In the genomic region with DNA sequence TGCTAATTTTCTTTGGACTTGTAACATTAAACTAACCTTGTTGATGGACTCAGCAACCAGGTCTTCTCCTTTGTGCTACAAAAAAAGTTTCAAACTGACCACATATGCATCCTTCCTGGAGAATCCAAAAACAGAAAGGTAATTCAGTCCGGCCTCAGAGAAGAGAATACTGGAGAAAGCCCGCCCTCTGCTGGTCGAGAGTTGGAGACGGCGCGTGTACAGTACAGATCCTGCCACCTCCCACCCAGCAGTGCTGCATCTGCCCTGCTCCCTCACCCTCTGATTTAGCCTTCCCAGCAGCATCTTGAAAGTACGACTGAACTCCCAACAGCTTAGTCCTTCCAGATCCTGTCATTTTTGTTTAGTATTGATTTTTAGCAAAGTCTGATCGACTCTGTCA, we compare ENCODE assay signal across 8 mouse cellular contexts. TPM values are rescaled to one million over a fixed set of nuclear protein-coding genes. Genes with fewer than 3 reads are reported as not detected.
A peak's percentile ranks its signal among the peaks of the same experiment; 100 is the strongest.
DNase-seq lines count a peak whose midpoint lies in the region; ATAC-seq lines count a peak whose summit lies in the region.

No protein-coding gene starts in this region.

- no peak overlapping the region for H3K4me2 ChIP-seq in embryonic facial prominence, embryonic 11.5 days (ENCODE audit: low read depth, low read length)
- no peak overlapping the region for H3K4me2 ChIP-seq in liver, embryonic 12.5 days
- no peak overlapping the region for H3K4me2 ChIP-seq in stomach, embryonic 15.5 days

- DNase-seq in B cell, adult 2 months = peak; percentile 80
- peak; percentile 74 to 79 for DNase-seq in adrenal gland, postnatal 36 days
- DNase-seq in embryonic facial prominence, embryonic 11.5 days (ENCODE audit: low spot score) = peak; percentile 77
- DNase-seq in heart, embryonic 10.5 days (ENCODE audit: low spot score) = peak; percentile 81
- DNase-seq in kidney, postnatal 10 days = peak; percentile 87
- DNase-seq in neural tube, embryonic 10.5 days (ENCODE audit: extremely low spot score, low spot score) = peak; percentile 70

- no peaks in the 10 kb centered on the region for H3K27me3 ChIP-seq in embryonic facial prominence, embryonic 11.5 days (ENCODE audit: control insufficient read depth, insufficient read depth, low read length)
- H3K27me3 ChIP-seq in heart, embryonic 10.5 days (ENCODE audit: insufficient read depth, poor library complexity, severe bottlenecking) = no peaks in the 10 kb centered on the region
- 0 out of 2 replicates have a peak, but pooled peaks cover 4% of the 10 kb centered on the region for H3K27me3 ChIP-seq in liver, embryonic 12.5 days (replicated peaks)
- no peaks in the 10 kb centered on the region for H3K27me3 ChIP-seq in stomach, embryonic 15.5 days (replicated peaks)

- ATAC-seq in embryonic facial prominence, embryonic 11.5 days (replicated peaks; ENCODE audit: insufficient number of reproducible peaks, low FRiP score, low TSS enrichment, low read depth) = peak; percentile 79; the same call in 1 of the 2 replicates
- peak; percentile 55; the same call in 1 of the 2 replicates for ATAC-seq in liver, embryonic 12.5 days
- peak; percentile 73 for ATAC-seq in stomach, embryonic 15.5 days (ENCODE audit: insufficient read depth, low FRiP score, low read depth)

- H3K9ac ChIP-seq in embryonic facial prominence, embryonic 11.5 days (replicated peaks; ENCODE audit: low read length) = no peak overlapping the region
- H3K9ac ChIP-seq in liver, embryonic 12.5 days = no peak overlapping the region
- H3K9ac ChIP-seq in stomach, embryonic 15.5 days = no peak overlapping the region

- no peaks in the 10 kb centered on the region for H3K9me3 ChIP-seq in embryonic facial prominence, embryonic 11.5 days (replicated peaks; ENCODE audit: control insufficient read depth, low read length)
- no peaks in the 10 kb centered on the region for H3K9me3 ChIP-seq in heart, embryonic 10.5 days
- no peaks in the 10 kb centered on the region for H3K9me3 ChIP-seq in liver, embryonic 12.5 days (replicated peaks)
- H3K9me3 ChIP-seq in stomach, embryonic 15.5 days = no peaks in the 10 kb centered on the region

- no peak overlapping the region for H3K4me3 ChIP-seq in embryonic facial prominence, embryonic 11.5 days (ENCODE audit: low read depth, low read length)
- no peak overlapping the region for H3K4me3 ChIP-seq in heart, embryonic 10.5 days
- no peak overlapping the region for H3K4me3 ChIP-seq in liver, embryonic 12.5 days
- H3K4me3 ChIP-seq in stomach, embryonic 15.5 days (replicated peaks) = no peak overlapping the region

- WGBS in embryonic facial prominence, embryonic 11.5 days = 7% methylated on average over 8 of the region's 8 CpGs
- WGBS in heart, embryonic 10.5 days = 7% methylated on average over 8 of the region's 8 CpGs
- 6% methylated on average over 8 of the region's 8 CpGs for WGBS in liver, embryonic 12.5 days (ENCODE audit: insufficient replicate concordance)
- WGBS in stomach, embryonic 15.5 days = 6% methylated on average over 8 of the region's 8 CpGs

- H3K36me3 ChIP-seq in embryonic facial prominence, embryonic 11.5 days (replicated peaks; ENCODE audit: control insufficient read depth, insufficient read depth, low read depth, low read length) = no peaks in the 10 kb centered on the region
- no peaks in the 10 kb centered on the region for H3K36me3 ChIP-seq in heart, embryonic 10.5 days
- no peaks in the 10 kb centered on the region for H3K36me3 ChIP-seq in liver, embryonic 12.5 days
- H3K36me3 ChIP-seq in stomach, embryonic 15.5 days = no peaks in the 10 kb centered on the region

- no peaks in the 10 kb centered on the region for H3K4me1 ChIP-seq in embryonic facial prominence, embryonic 11.5 days (ENCODE audit: control insufficient read depth, insufficient read depth, low read length)
- no peaks in the 10 kb centered on the region for H3K4me1 ChIP-seq in heart, embryonic 10.5 days
- no peaks in the 10 kb centered on the region for H3K4me1 ChIP-seq in liver, embryonic 12.5 days
- no peaks in the 10 kb centered on the region for H3K4me1 ChIP-seq in stomach, embryonic 15.5 days

- H3K27ac ChIP-seq in embryonic facial prominence, embryonic 11.5 days (replicated peaks; ENCODE audit: low read depth, low read length) = no peak overlapping the region
- H3K27ac ChIP-seq in heart, embryonic 10.5 days = no peak overlapping the region
- no peak overlapping the region for H3K27ac ChIP-seq in liver, embryonic 12.5 days
- no peak overlapping the region for H3K27ac ChIP-seq in stomach, embryonic 15.5 days

RNA-seq across cellular contexts. Expression of a gene that starts 9.4 kb away (rescaled TPM):
- total RNA-seq in adrenal gland, postnatal 36 days (2021) = 1 to 10 TPM; 5.7 to 8.9 TPM
- polyA plus RNA-seq in embryonic facial prominence, embryonic 11.5 days (2014; fragmentation: Nextera tagmentation; extraction: Ambion mirVana) = 16.3 and 17.3 TPM in 2 replicates
- 11.9 and 17.2 TPM in 2 replicates for polyA plus RNA-seq in heart, embryonic 10.5 days (2016; fragmentation: Nextera tagmentation; extraction: Ambion mirVana)
- polyA plus RNA-seq in liver, embryonic 12.5 days (2016; fragmentation: Nextera tagmentation; extraction: Ambion mirVana) = 12.2 and 12.7 TPM in 2 replicates
- polyA plus RNA-seq in stomach, embryonic 15.5 days (2015; fragmentation: Nextera tagmentation; extraction: Ambion mirVana) = 12.2 and 13.3 TPM in 2 replicates

RNA-seq across cellular contexts. Expression of a gene that starts 15.8 kb away (rescaled TPM):
- not detected for total RNA-seq in adrenal gland, postnatal 36 days (2021)
- not detected in 2 replicates for polyA plus RNA-seq in embryonic facial prominence, embryonic 11.5 days (2014; fragmentation: Nextera tagmentation; extraction: Ambion mirVana)
- polyA plus RNA-seq in heart, embryonic 10.5 days (2016; fragmentation: Nextera tagmentation; extraction: Ambion mirVana) = not detected in 2 replicates
- not detected in 2 replicates for polyA plus RNA-seq in liver, embryonic 12.5 days (2016; fragmentation: Nextera tagmentation; extraction: Ambion mirVana)
- not detected in 2 replicates for polyA plus RNA-seq in stomach, embryonic 15.5 days (2015; fragmentation: Nextera tagmentation; extraction: Ambion mirVana)
